Mouse (Mus musculus) cortical plate, adult 2 months (tissue): ENCODE data around the gene Ptprk.

Source experiments
- CTCF ChIP-seq: fragments of 200-500 bp; IDR thresholded peaks from 2 replicates; pipeline ENCODE4 v1.5.1; 2011; ENCODE audit warnings: mild to moderate bottlenecking, control low read depth, low read length; ENCODE audit not compliant: insufficient read depth; ENCODE audit errors: extremely low read depth
- POLR2A ChIP-seq: fragments of 200-500 bp; IDR thresholded peaks from 2 replicates; pipeline ENCODE4 v1.6.1; 2011; ENCODE audit warnings: mild to moderate bottlenecking, low read length, control low read depth; ENCODE audit not compliant: insufficient read depth; ENCODE audit errors: extremely low read depth

DNA sequence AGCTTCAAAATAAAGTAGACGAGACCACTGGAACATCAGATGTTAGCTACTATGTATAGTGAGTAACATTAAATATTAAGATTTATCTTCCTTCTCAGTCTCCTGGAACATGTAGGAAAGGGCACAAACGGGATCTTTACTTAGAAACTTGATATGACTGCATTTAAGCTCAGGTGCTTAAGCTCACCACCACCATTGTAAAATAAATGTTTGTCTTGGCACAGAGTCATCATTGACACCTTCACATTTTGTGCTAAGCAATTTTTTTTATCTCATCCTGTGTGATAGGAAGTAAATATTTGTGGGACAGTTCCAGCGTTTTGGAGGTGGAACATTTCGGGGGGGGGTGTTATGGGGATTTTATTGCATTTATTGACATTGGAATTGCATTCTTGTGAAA, 375.2 kb downstream of the Ptprk start:
- TF ChIP-seq CTCF (no peak), POLR2A (no peak)
